Mouse (Mus musculus) adrenal gland, adult (tissue): ENCODE measurements around the gene Dusp6.

Experiments
- DNase-seq, 2 experiments: peaks; one replicate each; pipeline ENCODE4 v3.0.0; 2022 to 2023; ENCODE audit warnings: low spot score in 1 of 2; ENCODE audit not compliant: inconsistent age in 2 of 2

Dusp6 gene

DNA sequence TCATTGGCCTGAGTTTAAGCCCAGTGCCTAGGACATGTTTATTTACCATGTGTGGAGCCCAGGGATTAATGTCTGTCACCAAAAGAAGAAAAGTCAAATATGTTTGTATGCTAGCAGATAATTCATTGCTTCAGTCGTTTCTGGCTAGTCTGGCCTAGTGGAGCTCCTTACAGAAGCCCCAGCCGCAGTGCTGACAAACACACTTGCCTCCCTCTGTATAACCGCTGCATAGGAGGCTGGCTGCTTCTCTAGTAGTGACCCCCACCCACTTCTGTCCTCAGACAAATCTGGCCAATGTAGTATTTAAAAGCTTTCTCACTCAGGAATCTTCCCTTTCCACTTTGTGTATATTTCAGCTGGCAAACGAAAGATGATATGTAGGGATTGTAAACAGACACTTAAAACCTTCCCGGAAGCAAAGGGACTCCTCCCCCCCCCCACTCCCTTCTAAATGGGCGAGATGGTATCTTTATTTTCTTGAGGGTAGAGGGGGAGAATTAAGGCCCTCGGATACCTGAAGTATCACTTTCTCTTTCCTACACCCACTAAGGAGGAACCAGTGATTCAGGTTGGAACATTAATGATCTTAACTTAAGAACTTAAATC lies 18.3 kb upstream of the Dusp6 start:
- no peak for DNase-seq

DNA sequence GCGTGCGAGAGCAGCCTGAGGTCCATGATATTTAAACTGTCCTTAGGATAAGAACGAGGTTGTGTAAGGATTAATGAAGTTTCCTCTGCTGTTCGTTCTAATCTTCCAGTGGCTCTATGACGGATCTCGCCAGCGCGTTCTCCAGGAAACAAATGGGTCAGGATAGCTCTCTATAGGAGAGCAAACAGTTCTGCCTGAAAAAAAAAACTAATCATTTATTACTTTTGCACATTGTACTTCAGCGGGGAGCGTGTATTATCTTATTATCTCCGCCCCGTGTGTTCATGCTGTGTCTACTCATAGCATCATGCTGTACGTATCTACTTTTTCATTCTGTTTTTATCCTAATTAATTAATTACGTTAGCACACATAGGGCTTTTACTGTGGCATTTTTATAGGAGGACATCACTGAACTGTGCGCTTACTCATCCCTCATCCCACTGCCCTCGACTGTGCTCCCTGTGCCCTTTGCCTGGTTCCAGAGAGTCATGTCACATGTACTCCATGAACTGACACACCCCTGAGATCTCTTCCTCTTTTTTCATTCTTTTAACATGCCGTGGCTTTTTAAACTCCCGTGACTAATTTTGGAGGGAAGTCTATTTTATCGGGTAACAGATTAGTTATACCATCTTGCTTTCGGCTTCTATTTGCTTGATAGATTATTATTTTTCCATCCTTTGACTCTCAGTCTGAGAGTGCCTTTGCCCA lies 16.1 kb upstream of the Dusp6 start:
- DNase-seq = no peak

- peak in 1 of 2 experiments; percentile 72 for DNase-seq
Observed at GRCm38 (mm10) chr10:99250874-99251281, 12.2 kb upstream of the Dusp6 start.

DNA sequence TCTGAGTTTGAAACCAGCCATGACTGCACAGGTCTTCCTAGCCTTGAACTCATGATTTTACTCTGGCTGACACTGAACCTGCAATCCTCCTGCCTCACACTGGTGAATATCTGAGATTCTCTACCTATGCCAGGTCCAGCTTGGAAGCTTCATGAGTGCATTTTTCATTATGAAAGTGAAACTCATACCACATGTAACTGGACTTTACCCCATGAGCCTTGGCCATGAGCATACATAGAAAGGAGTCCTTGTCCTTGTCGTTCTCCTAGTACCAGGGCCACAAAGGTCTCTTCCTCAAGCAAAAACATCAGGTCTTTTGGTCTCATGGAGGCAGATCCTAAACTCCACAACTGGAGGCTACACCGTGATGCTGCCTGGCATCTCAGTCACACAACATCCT lies 9.6 kb upstream of the Dusp6 start:
- no peak for DNase-seq

DNA sequence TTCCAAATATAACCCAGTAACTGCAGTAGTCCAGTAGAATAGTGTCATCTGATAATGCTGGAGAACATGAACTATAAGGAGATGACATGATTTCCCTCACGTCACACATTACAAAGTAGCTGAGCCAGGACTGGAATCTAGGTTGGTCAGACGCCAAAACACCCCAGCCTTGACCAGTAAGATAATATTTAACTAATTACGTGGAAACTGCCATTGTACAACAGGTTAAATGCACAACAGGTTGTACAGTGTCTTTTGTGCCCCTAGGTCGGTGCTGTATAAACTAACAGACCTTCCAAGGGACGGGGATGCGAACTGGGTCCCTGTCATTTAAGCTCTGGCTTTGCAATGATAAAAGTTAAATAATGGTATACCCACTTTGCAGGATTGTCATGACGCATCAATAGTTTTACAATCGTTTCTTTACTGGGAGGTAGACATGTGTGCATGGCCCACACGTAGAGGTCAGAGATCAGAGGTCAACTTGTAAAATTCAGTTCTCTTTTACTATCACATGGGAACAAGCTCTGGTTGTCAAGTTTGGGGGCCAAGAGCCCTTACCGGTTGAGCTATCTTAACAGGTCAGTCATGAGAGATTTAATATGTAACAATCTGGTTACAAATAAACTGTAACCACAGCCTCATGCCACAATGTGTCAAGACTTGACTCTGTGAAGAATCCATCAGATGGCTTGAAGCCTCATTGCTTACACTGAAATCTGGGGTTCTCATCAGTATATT lies 7.0 kb upstream of the Dusp6 start:
- DNase-seq = no peak

GRCm38 (mm10) chr10:99257531-99257930 lies 5.5 kb upstream of the Dusp6 start:
- DNase-seq = peak in 1 of 2 experiments; percentile 80

- DNase-seq = no peak
Observed at GRCm38 (mm10) chr10:99259840-99260239, 3.2 kb upstream of the Dusp6 start.

DNA sequence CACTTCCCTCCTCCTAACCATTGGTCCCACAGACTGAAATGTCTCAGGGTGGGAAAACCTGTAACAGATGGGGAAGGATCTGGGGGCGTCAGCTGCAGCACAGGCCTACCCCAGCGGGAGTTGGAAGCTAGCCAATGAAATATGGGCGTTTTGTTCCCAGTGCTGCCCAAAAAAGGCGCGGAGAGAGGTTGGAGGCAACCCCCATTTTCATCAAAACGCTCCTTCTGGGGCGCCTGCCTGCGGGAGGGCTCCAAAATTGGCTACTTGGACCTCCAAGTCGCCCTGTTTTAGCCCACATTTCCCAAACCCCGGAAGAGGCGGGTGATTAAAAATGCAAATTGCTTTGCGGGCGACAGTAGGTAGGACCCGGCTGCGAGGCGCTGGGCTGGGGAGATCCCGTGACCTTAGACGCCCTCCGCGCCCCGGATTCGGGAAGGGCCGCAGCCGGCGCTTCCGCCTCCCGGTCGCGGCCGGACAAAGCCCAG lies 1.8 kb upstream of the Dusp6 start:
- no peak for DNase-seq

GRCm38 (mm10) chr10:99261636-99262318 lies 1.3 kb upstream of the Dusp6 start:
- peak; percentile 94 to 98 for DNase-seq

DNA sequence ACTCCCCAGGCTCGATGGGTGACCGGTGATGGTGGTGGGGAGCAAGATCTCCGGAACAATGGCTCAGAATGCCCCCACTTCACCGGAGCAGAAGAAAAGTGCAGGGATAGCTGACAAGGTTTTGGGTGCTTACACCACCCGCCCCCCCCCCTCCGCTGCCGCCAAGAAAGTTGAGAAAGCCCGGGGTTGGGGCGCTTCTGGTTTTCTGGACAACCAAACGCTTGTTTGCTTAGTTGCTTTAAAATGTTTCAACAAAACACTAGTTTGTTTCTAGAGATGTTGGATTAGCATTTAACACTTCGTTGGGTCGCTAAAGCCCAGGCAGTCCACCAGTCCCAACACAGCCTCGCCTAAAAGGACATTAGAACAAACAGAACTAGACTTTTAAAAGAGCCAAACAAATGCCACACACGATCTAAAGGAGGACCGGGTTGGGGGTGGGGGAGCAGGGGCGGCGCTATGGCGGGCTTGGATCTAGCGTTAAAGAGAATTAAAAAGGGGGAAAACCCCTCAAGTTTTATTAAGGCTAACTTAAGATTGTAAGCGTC lies 638 bp upstream of the Dusp6 start:
- no peak for DNase-seq

DNA sequence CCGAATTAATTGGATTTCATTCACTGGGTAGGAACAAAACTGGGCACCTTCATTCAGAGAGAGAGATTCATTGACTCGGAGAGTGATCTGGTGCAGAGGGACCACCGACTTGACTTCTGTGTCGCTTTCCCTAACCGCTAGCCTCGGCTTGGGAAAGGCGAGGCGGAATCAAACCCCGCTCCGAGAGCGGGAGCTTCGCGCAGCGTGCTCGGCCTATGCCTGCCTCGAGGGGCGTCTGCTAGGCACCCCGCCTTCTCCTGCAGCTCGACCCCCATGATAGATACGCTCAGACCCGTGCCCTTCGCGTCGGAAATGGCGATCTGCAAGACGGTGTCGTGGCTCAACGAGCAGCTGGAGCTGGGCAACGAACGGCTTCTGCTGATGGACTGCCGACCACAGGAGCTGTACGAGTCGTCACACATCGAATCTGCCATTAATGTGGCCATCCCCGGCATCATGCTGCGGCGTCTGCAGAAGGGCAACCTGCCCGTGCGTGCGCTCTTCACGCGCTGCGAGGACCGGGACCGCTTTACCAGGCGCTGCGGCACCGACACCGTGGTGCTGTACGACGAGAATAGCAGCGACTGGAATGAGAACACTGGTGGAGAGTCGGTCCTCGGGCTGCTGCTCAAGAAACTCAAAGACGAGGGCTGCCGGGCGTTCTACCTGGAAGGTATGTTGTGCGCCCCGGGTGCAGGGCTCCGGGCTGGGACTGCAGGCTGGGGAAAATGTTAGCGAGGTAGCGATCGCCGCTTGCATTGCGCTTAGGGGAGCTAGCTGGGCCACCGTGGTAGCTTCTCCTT lies 589 bp downstream of the Dusp6 start:
- DNase-seq = peak in 1 of 2 experiments; percentile 66

DNA sequence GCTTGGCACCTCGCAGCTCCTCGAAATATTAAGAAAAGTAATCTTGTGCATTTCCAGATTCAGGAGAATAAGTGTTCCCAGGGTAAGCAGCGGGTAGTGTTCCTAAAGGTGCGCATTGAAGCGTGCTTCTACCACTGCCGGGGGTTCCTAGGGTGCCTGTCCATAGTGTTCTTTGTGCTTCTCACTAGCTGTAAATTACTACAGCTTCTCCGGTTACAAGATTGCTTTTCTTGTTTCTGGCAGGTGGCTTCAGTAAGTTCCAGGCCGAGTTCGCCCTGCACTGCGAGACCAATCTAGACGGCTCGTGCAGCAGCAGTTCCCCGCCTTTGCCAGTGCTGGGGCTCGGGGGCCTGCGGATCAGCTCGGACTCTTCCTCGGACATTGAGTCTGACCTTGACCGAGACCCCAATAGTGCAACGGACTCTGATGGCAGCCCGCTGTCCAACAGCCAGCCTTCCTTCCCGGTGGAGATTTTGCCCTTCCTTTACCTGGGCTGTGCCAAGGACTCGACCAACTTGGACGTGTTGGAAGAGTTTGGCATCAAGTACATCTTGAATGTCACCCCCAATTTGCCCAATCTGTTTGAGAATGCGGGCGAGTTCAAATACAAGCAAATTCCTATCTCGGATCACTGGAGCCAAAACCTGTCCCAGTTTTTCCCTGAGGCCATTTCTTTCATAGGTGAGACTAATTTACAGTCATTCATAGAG lies 1.4 kb downstream of the Dusp6 start:
- DNase-seq = peak; percentile 53 to 87

DNA sequence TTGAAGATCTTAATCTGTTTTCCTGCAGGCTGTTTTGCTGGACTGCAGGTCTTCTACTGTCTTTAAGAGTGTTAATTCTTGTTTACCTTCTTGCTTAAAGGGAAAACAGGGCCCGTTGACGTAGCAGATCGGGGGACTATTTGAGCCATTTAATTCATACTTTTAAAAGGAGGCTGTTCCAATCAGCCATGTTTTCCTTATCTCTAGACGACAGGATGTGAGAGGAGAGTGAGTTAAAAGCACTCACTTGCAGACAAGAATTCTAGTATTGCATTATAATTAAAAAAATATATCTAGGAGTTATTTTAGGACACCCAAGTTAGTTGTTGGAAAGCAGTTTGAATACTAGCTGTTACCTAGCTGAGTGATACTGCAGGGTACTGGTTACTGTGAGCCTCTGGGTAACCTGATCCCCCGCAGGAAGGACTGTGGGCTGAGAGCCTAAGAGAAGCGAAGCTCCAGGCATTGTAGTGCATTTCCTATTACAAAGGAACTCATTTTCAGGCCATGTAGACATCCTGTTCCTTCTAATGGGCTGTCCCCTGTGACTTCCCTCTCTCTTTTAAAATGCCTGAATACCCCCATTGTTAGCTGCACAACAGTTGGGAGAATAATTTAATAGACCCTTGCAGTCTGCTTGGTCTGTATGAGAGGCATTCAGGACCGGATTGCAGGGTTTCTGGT lies 2.1 kb downstream of the Dusp6 start:
- DNase-seq = peak in 1 of 2 experiments; percentile 50

DNA sequence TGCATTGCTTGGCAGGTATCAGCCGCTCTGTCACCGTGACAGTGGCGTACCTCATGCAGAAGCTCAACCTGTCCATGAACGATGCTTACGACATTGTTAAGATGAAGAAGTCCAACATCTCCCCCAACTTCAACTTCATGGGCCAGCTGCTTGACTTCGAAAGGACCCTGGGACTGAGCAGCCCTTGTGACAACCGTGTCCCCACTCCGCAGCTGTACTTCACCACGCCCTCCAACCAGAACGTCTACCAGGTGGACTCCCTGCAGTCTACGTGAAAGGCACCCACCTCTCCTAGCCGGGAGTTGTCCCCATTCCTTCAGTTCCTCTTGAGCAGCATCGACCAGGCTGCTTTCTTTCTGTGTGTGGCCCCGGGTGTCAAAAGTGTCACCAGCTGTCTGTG lies 3.0 kb downstream of the Dusp6 start:
- peak; percentile 37 to 86 for DNase-seq

DNA sequence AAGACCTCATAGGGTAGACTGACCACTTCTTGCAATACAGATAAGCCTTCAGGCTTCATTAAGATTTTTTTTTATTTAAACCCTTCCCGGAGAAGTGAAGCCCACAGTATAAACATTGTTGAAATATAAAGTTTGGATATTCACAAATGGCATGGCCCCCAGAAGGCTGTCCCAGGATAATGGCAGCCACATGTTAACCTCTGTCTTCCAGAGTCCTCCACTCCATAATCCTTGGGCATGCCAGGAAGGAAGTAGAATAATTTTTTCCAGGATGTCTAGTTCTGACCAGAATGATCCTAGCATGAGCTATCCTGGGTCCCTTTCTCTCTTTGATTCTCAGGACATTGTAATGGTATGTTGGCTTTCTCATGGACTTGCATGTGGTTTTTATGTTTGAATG lies 4.6 kb downstream of the Dusp6 start:
- DNase-seq = peak in 1 of 2 experiments; percentile 72

DNA sequence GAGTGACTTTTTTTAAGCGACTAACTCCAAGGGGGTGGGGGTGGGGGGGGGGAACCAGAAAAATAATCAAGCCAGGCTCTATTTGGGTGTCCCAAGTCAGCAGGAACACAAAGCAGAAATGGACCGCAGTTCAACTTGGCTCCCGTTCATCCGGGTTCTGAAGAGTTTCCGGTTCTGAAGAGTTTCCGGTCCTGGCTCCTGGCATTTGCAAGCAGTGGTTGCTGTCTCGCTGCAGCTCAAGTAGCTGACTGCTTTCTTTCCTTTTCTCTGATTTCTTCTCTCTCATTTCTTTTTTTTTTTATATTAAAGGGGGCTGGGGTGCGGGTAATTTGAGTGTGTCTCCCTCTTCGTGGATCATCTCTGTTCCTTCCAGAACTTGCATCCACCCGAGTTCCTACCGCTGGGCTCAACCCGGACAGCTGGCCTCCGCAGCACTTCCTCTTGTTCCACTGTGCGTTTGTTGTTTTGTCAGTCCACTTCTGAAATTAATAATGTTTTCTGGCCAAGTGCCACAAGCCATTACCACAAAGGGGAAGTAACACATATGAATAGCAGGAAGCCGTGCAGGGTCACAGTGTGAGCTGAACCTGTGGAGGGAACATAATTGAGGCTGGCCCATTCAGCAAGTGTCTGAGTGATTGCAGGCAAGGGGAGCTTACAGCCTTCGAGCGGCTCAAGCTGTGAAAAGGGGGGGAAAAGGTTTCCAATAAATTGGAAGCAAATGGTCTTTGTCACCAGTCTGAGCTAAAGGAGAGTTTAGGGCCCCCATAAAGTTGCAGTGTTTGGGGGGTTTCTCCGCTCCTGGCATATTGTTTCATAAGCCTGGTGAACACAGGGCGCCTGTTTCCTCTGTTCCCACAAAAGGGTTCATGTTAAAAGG lies 5.6 kb downstream of the Dusp6 start:
- DNase-seq = peak; percentile 76 to 95

DNA sequence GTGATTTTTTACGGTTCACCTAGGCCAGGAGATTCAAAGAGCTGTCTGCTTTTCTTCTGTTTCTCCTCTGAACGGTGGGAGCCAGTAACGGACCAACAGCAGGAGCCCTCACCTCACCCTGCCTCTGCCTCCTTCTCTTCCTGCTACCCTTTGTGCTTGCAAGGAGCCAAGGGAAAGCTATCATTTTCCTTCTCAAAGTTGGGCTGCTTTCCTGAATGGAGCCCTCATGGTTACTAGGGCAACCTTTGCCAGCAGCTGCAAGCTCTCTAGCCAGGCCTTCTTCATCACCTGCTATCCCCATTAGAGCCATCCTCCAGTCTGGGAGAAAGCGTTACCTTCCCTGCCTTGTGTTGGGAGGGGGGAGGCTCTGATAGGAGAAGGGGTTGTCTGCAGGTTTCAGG lies 6.3 kb downstream of the Dusp6 start:
- peak in 1 of 2 experiments; percentile 86 for DNase-seq

DNA sequence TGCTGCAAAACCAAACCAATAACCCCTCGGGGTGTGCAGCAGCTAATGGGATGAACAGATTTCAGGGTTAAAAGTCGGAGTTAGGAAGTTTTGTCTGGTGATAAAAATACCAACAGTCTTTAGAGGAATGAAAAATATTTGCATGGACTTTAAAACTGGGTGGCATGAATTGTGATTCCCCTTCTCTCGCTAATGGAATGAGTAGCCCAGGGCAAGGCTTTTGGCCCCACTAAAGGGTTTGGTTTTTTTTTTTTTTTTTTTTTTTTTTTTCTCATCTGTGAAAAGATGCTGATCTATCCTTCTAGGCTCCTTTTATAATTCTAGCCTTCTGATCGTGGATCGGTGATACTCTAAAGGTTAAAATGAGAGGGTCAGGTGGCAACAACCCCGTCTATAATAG lies 6.7 kb downstream of the Dusp6 start:
- no peak for DNase-seq
